Mouse (Mus musculus): ENCODE results near the gene Nit1. TPM values are rescaled to one million over a fixed set of nuclear protein-coding genes. Genes with fewer than 3 reads are reported as not detected.

Nit1 gene
- polyA plus RNA-seq, 1 experiment: 52.2 TPM

- Histone ChIP-seq H3K36me3 (ENCODE audit: control insufficient read depth, insufficient read depth, low read length) (no peaks in the 10 kb centered on the region), H3K27me3 (ENCODE audit: control insufficient read depth, insufficient read depth, low read length) (no peaks in the 10 kb centered on the region), H3K4me1 (replicated peaks; ENCODE audit: control insufficient read depth, insufficient read depth, low read length) (no peaks in the 10 kb centered on the region), H3K4me3 (ENCODE audit: control insufficient read depth, insufficient read depth, low read length) (no peak within 1 kb of the TSS), H3K27ac (ENCODE audit: control insufficient read depth, insufficient read depth, low read length) (no peak within 1 kb of the TSS)
- 31% methylated on average over 20 of the region's 20 CpGs for WGBS
- TF ChIP-seq CTCF (IDR thresholded peaks at IDR 0.05; ENCODE audit: borderline replicate concordance, control insufficient read depth, extremely low read depth, insufficient read depth, low read length, poor library complexity): no peak
- no peak for TF ChIP-seq POLR2A (IDR thresholded peaks at IDR 0.05; ENCODE audit: control insufficient read depth, extremely low read depth, insufficient read depth, low read length, poor library complexity)
- no peak for DNase-seq
Observed at GRCm38 (mm10) chr1:171369845-171370556, 24.6 kb upstream of the Nit1 start, which contains the start of gene Nectin4. Nectin4 (plus strand) TSS chr1:171370099.

GRCm38 (mm10) chr1:171365934-171366333, 20.5 kb upstream of the Nit1 start:
- Histone ChIP-seq H3K36me3 (ENCODE audit: control insufficient read depth, insufficient read depth, low read length) (no peaks in the 10 kb centered on the region), H3K4me1 (replicated peaks; ENCODE audit: control insufficient read depth, insufficient read depth, low read length) (no peaks in the 10 kb centered on the region), H3K27ac (ENCODE audit: control insufficient read depth, insufficient read depth, low read length) (no peak overlapping the region), H3K27me3 (ENCODE audit: control insufficient read depth, insufficient read depth, low read length) (no peaks in the 10 kb centered on the region), H3K4me3 (ENCODE audit: control insufficient read depth, insufficient read depth, low read length) (no peak overlapping the region)
- WGBS: 84% methylated on average over 7 of the region's 7 CpGs
- TF ChIP-seq CTCF (IDR thresholded peaks at IDR 0.05; ENCODE audit: borderline replicate concordance, control insufficient read depth, extremely low read depth, insufficient read depth, low read length, poor library complexity) (no peak), POLR2A (IDR thresholded peaks at IDR 0.05; ENCODE audit: control insufficient read depth, extremely low read depth, insufficient read depth, low read length, poor library complexity) (no peak)
- DNase-seq: no peak

GRCm38 (mm10) chr1:171361106-171362103, 16.0 kb upstream of the Nit1 start:
- DNase-seq: peak; percentile 78
- Histone ChIP-seq H3K4me1 (replicated peaks; ENCODE audit: control insufficient read depth, insufficient read depth, low read length) (peaks cover 6% of the 10 kb centered on the region), H3K4me3 (ENCODE audit: control insufficient read depth, insufficient read depth, low read length) (peak overlapping the region; percentile 55), H3K27me3 (ENCODE audit: control insufficient read depth, insufficient read depth, low read length) (no peaks in the 10 kb centered on the region), H3K36me3 (ENCODE audit: control insufficient read depth, insufficient read depth, low read length) (peaks cover 8% of the 10 kb centered on the region; the same call in 1 of the 2 replicates), H3K27ac (ENCODE audit: control insufficient read depth, insufficient read depth, low read length) (no peak overlapping the region)
- 52% methylated on average over 16 of the region's 16 CpGs for WGBS
- no peak for TF ChIP-seq POLR2A (IDR thresholded peaks at IDR 0.05; ENCODE audit: control insufficient read depth, extremely low read depth, insufficient read depth, low read length, poor library complexity)
- TF ChIP-seq CTCF (IDR thresholded peaks at IDR 0.05; ENCODE audit: borderline replicate concordance, control insufficient read depth, extremely low read depth, insufficient read depth, low read length, poor library complexity): no peak

GRCm38 (mm10) chr1:171360656-171361055, 15.2 kb upstream of the Nit1 start, which contains the start of gene Klhdc9:
Klhdc9 (minus strand) TSS chr1:171360798.
- DNase-seq: peak; percentile 90
- H3K27ac ChIP-seq (ENCODE audit: control insufficient read depth, insufficient read depth, low read length): no peak within 1 kb of the TSS
- H3K27me3 ChIP-seq (ENCODE audit: control insufficient read depth, insufficient read depth, low read length): no peaks in the 10 kb centered on the region

GRCm38 (mm10) chr1:171360253-171360652, 14.8 kb upstream of the Nit1 start:
- WGBS: 29% methylated on average over 26 of the region's 26 CpGs
- Histone ChIP-seq H3K27me3 (ENCODE audit: control insufficient read depth, insufficient read depth, low read length) (no peaks in the 10 kb centered on the region), H3K36me3 (ENCODE audit: control insufficient read depth, insufficient read depth, low read length) (peaks cover 8% of the 10 kb centered on the region; the same call in 1 of the 2 replicates), H3K4me3 (ENCODE audit: control insufficient read depth, insufficient read depth, low read length) (peak overlapping the region; percentile 55), H3K27ac (ENCODE audit: control insufficient read depth, insufficient read depth, low read length) (no peak overlapping the region), H3K4me1 (replicated peaks; ENCODE audit: control insufficient read depth, insufficient read depth, low read length) (peaks cover 6% of the 10 kb centered on the region)
- TF ChIP-seq CTCF (IDR thresholded peaks at IDR 0.05; ENCODE audit: borderline replicate concordance, control insufficient read depth, extremely low read depth, insufficient read depth, low read length, poor library complexity) (no peak), POLR2A (IDR thresholded peaks at IDR 0.05; ENCODE audit: control insufficient read depth, extremely low read depth, insufficient read depth, low read length, poor library complexity) (no peak)
- peak; percentile 33 for DNase-seq

More at GRCm38 (mm10) chr1:171360656-171361055, 15.2 kb upstream of the Nit1 start, which contains the start of gene Klhdc9:
- WGBS: 1% methylated on average over 21 of the region's 21 CpGs
- Histone ChIP-seq H3K4me1 (replicated peaks; ENCODE audit: control insufficient read depth, insufficient read depth, low read length) (peaks cover 6% of the 10 kb centered on the region), H3K36me3 (ENCODE audit: control insufficient read depth, insufficient read depth, low read length) (peaks cover 8% of the 10 kb centered on the region; the same call in 1 of the 2 replicates), H3K4me3 (ENCODE audit: control insufficient read depth, insufficient read depth, low read length) (peak within 1 kb of the TSS; percentile 55)
- TF ChIP-seq POLR2A (IDR thresholded peaks at IDR 0.05; ENCODE audit: control insufficient read depth, extremely low read depth, insufficient read depth, low read length, poor library complexity) (peak; percentile 45), CTCF (IDR thresholded peaks at IDR 0.05; ENCODE audit: borderline replicate concordance, control insufficient read depth, extremely low read depth, insufficient read depth, low read length, poor library complexity) (no peak; the same call in 1 of the 2 replicates)

- no peak overlapping the region for H3K27ac ChIP-seq (ENCODE audit: control insufficient read depth, insufficient read depth, low read length)
- H3K4me3 ChIP-seq (ENCODE audit: control insufficient read depth, insufficient read depth, low read length): no peak overlapping the region
- WGBS: 65% methylated on average over 4 of the region's 4 CpGs
- no peak for TF ChIP-seq POLR2A (IDR thresholded peaks at IDR 0.05; ENCODE audit: control insufficient read depth, extremely low read depth, insufficient read depth, low read length, poor library complexity)
- no peak for TF ChIP-seq CTCF (IDR thresholded peaks at IDR 0.05; ENCODE audit: borderline replicate concordance, control insufficient read depth, extremely low read depth, insufficient read depth, low read length, poor library complexity)
- H3K4me1 ChIP-seq (replicated peaks; ENCODE audit: control insufficient read depth, insufficient read depth, low read length): peaks cover 6% of the 10 kb centered on the region
- peaks cover 8% of the 10 kb centered on the region; the same call in 1 of the 2 replicates for H3K36me3 ChIP-seq (ENCODE audit: control insufficient read depth, insufficient read depth, low read length)
- peak; percentile 48 for DNase-seq
- no peaks in the 10 kb centered on the region for H3K27me3 ChIP-seq (ENCODE audit: control insufficient read depth, insufficient read depth, low read length)
Observed at GRCm38 (mm10) chr1:171358421-171358820, 13.0 kb upstream of the Nit1 start.
